Mouse (Mus musculus): ENCODE data around the gene Ms4a18.

The Ms4a18 gene

GRCm38 (mm10) chr19:10983146-10983545, 34.7 kb downstream of the Ms4a18 start:
- DNase-seq (ENCODE audit: low spot score): peak; percentile 63

GRCm38 (mm10) chr19:10980210-10980609, 37.6 kb downstream of the Ms4a18 start:
- DNase-seq (ENCODE audit: low spot score): no peak

GRCm38 (mm10) chr19:10979184-10980168, 38.4 kb downstream of the Ms4a18 start:
- peak; percentile 81 for DNase-seq (ENCODE audit: low spot score)

GRCm38 (mm10) chr19:10976318-10976717, 41.5 kb downstream of the Ms4a18 start:
- no peak for DNase-seq (ENCODE audit: low spot score)

- no peak for DNase-seq (ENCODE audit: low spot score)
These were observed 42.6 kb downstream of the Ms4a18 start for GRCm38 (mm10) chr19:10975187-10975586.

- DNase-seq (ENCODE audit: low spot score): peak; percentile 11
These were observed 43.5 kb downstream of the Ms4a18 start, which contains the start of gene Ms4a10 for GRCm38 (mm10) chr19:10974238-10974865. Gene Ms4a10 (minus strand): TSS chr19:10974670.

- DNase-seq (ENCODE audit: low spot score): peak; percentile 14
These were observed 44.6 kb downstream of the Ms4a18 start for GRCm38 (mm10) chr19:10973187-10973586.

- DNase-seq (ENCODE audit: low spot score): no peak
These were observed 45.2 kb downstream of the Ms4a18 start for GRCm38 (mm10) chr19:10972660-10973059.

GRCm38 (mm10) chr19:10970457-10970856, 47.4 kb downstream of the Ms4a18 start:
- DNase-seq (ENCODE audit: low spot score): no peak

GRCm38 (mm10) chr19:10968578-10968977, 49.3 kb downstream of the Ms4a18 start:
- DNase-seq (ENCODE audit: low spot score): no peak

GRCm38 (mm10) chr19:10965721-10966120, 52.1 kb downstream of the Ms4a18 start:
- no peak for DNase-seq (ENCODE audit: low spot score)

- DNase-seq (ENCODE audit: low spot score): no peak
These were observed 57.9 kb downstream of the Ms4a18 start for GRCm38 (mm10) chr19:10959978-10960346.

GRCm38 (mm10) chr19:10959085-10959977, 58.5 kb downstream of the Ms4a18 start:
- DNase-seq (ENCODE audit: low spot score): peak; percentile 85

GRCm38 (mm10) chr19:10952021-10952939, 65.6 kb downstream of the Ms4a18 start:
- peak; percentile 47 for DNase-seq (ENCODE audit: low spot score)

- no peak for DNase-seq (ENCODE audit: low spot score)
These were observed 68.3 kb downstream of the Ms4a18 start for GRCm38 (mm10) chr19:10949558-10949957.

GRCm38 (mm10) chr19:10949112-10949511, 68.7 kb downstream of the Ms4a18 start, which contains the start of gene Ccdc86:
Gene Ccdc86 (minus strand): TSS chr19:10949266.
- peak; percentile 100 for DNase-seq (ENCODE audit: low spot score)

GRCm38 (mm10) chr19:10948416-10948815, 69.4 kb downstream of the Ms4a18 start:
- no peak for DNase-seq (ENCODE audit: low spot score)

- no peak for DNase-seq (ENCODE audit: low spot score)
These were observed 70.6 kb downstream of the Ms4a18 start for GRCm38 (mm10) chr19:10947219-10947618.
